Mouse (Mus musculus) neural tube, embryonic 12.5 days (tissue): ENCODE results near the gene Il20ra. TPM values are rescaled to one million over a fixed set of nuclear protein-coding genes. Genes with fewer than 3 reads are reported as not detected.
"Not testable (repeated sequence)": the region's sequence is repeated elsewhere in the genome, so short reads cannot be mapped to it uniquely, and the experiment has no call there.

Source experiments
- ATAC-seq: fragments of 200-750 bp; cut with Nextera tagmentation; 2 replicates; pipeline ENCODE4 v1.8.0; 2017; ENCODE audit warnings: low read depth, mild to moderate bottlenecking, moderate TSS enrichment, moderate library complexity; ENCODE audit not compliant: low FRiP score
- H3K27ac ChIP-seq: fragments of 300-500 bp; sonication (generic); 2 replicates; pipeline ENCODE4 v1.5.1; 2016
- H3K27me3 ChIP-seq: fragments of 300-500 bp; sonication (generic); replicated peaks from 2 replicates; pipeline ENCODE4 v1.6.1; 2016; ENCODE audit warnings: mild to moderate bottlenecking
- H3K36me3 ChIP-seq: fragments of 300-500 bp; sonication (generic); 2 replicates; pipeline ENCODE4 v1.6.1; 2016; ENCODE audit warnings: mild to moderate bottlenecking
- H3K4me1 ChIP-seq: fragments of 300-500 bp; sonication (generic); 2 replicates; pipeline ENCODE4 v1.6.1; 2016
- H3K4me2 ChIP-seq: fragments of 300-500 bp; sonication (generic); replicated peaks from 2 replicates; pipeline ENCODE4 v1.6.1; 2016; ENCODE audit warnings: mild to moderate bottlenecking
- H3K4me3 ChIP-seq: fragments of 300-500 bp; sonication (generic); 2 replicates; pipeline ENCODE4 v1.5.1; 2016
- H3K9ac ChIP-seq: fragments of 300-500 bp; sonication (generic); 2 replicates; pipeline ENCODE4 v1.6.1; 2016; ENCODE audit warnings: mild to moderate bottlenecking
- H3K9me3 ChIP-seq: fragments of 300-500 bp; sonication (generic); 2 replicates; pipeline ENCODE4 v1.6.1; 2016; ENCODE audit warnings: mild to moderate bottlenecking
- WGBS: fragments of 180-500 bp; shearing (Covaris S2); methylation state at CpG from one replicate; pipeline ENCODE4 v1.1.7; 2016; 5-methylcytosine and 5-hydroxymethylcytosine counted together
- polyA plus RNA-seq: library from polyadenylated mRNA; unstranded; fragments of >200 nt; fragmentation: Nextera tagmentation; extraction: Ambion mirVana; gene quantifications from 2 replicates; pipeline ENCODE4 v1.2.1, GENCODE M21; 2016

Gene Il20ra
- polyA plus RNA-seq, 1 experiment from 2014 or later = not detected

DNA sequence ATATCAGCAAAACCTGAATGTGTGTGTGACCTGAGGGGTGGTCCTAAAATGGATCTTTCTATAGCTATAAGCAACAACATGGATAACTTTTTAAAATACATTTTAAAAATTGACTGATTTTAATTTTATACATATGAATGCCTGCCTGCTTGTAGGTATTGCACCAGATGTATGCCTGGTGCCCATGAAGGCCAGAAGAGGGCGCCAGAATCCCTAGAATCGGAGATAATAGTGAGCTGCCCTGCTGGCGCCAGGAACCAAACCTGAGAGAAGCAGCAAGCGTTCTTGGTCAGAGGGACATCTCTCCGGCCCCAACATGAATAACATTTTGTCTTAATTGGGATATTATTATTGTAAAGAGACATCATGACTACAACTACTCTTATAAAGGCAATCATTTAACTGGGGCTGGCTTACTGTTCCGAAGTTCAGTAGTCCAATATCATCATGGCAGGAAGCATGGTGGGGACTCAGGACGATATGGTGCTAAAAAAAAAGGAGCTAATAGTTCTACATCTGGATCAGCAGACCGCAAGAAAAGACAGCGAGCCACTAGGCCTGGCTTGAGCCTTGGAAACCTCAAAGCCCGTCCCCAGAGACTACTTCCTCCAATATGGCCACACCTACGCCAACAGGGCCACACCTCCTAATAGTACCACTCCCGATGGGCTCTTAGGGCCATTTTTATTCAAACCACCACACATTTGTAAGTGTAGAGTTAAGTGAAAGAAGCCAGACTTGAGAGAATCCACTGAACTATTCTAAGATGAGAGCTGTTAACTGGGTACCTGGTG is 3.9 kb upstream of the Il20ra start:
- Histone ChIP-seq H3K4me1 (peaks cover 6% of the 10 kb centered on the region; the same call in 1 of the 2 replicates), H3K36me3 (no peaks in the 10 kb centered on the region), H3K4me3 (no peak overlapping the region), H3K9me3 (no peaks in the 10 kb centered on the region), H3K9ac (no peak overlapping the region), H3K4me2 (no peak overlapping the region), H3K27me3 (0 out of 2 replicates have a peak, but pooled peaks cover 8% of the 10 kb centered on the region), H3K27ac (no peak overlapping the region)
- no peak for ATAC-seq
- 60% methylated on average over 12 of the region's 12 CpGs for WGBS

DNA sequence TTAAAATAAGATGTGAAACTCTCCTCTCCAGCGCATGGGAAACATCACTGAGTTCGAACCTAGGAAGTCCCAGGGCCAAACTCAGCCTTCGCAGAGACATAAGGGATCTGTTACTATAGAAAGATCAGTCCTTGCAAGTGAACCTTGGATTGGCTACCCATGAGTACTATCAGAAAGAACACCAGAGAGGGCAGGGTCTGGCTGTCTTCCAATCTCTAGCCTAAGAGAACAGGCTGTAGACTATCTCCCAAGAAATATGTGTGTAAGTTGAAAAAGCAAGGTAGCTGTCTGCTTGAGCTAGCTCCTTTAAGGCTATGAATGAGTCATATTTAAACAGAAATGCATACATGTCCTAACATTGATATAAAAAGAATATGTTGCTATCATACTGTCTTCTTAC is 1.4 kb upstream of the Il20ra start:
- H3K9me3 ChIP-seq = no peaks in the 10 kb centered on the region
- no peak for ATAC-seq
- no peak overlapping the region for H3K9ac ChIP-seq
- peaks cover 6% of the 10 kb centered on the region; the same call in 1 of the 2 replicates for H3K4me1 ChIP-seq
- 91% methylated on average over 3 of the region's 3 CpGs for WGBS
- no peak overlapping the region for H3K4me2 ChIP-seq
- H3K27me3 ChIP-seq = 0 out of 2 replicates have a peak, but pooled peaks cover 11% of the 10 kb centered on the region
- no peak overlapping the region for H3K4me3 ChIP-seq
- no peak overlapping the region for H3K27ac ChIP-seq
- H3K36me3 ChIP-seq = no peaks in the 10 kb centered on the region

DNA sequence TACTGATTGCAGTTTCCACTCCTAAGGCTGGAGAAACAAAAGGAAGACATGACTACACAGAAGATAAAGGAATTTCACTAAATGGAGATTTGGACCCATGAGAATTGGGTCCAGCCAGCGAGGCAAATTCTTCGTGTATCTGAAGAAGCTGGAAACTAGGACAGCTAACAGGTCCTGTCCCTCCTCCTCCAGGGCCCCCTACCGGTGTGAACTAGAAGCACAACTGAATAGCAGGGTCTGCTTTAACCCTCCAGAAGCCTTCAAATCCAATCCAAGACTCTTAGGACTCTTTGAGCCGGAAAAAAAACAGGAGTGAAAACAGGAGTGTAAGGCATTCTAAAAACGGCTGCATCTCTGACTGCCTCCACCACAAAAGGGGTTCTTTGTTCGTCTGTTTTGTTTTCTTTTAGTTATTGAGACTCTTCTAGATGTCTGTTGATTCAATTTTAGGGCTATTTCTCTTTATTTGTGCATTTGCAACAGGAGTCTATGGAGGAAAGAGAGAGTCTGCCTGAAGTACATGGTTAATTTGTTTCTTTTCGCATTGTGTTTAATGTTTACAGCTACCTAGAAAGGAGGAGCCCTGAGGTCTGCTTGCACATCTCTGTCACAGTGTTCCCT is 709 bp upstream of the Il20ra start:
- Histone ChIP-seq H3K4me1 (peaks cover 6% of the 10 kb centered on the region; the same call in 1 of the 2 replicates), H3K9me3 (no peaks in the 10 kb centered on the region), H3K27me3 (0 out of 2 replicates have a peak, but pooled peaks cover 11% of the 10 kb centered on the region), H3K27ac (no peak overlapping the region), H3K4me2 (no peak overlapping the region), H3K4me3 (no peak overlapping the region), H3K36me3 (no peaks in the 10 kb centered on the region), H3K9ac (no peak overlapping the region)
- ATAC-seq = no peak
- 47% methylated on average over 7 of the region's 7 CpGs for WGBS

DNA sequence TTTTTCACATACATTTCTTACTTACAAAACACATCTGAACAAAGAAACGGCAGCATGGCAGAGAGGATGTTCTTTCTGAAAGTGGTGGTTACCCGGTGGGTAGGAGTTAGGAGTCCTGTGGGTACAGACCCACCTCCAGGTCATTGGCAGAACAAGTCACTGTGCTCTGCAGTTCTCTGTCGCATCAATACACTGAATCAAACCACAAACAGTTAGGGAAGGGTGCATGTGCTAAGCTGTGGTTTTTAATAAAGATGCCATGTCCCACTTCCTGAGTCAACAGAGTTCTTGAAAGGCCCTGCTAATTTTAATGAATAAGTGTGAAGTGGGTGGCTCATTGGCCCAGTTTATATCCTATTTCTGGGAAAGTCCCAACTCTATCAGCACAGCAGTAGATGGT is 6.3 kb downstream of the Il20ra start:
- WGBS = 88% methylated on average over 3 of the region's 3 CpGs
- no peak overlapping the region for H3K4me2 ChIP-seq
- no peaks in the 10 kb centered on the region for H3K9me3 ChIP-seq
- H3K27ac ChIP-seq = no peak overlapping the region
- no peak overlapping the region for H3K4me3 ChIP-seq
- no peaks in the 10 kb centered on the region for H3K36me3 ChIP-seq
- H3K9ac ChIP-seq = no peak overlapping the region
- H3K4me1 ChIP-seq = no peaks in the 10 kb centered on the region
- 0 out of 2 replicates have a peak, but pooled peaks cover 2% of the 10 kb centered on the region for H3K27me3 ChIP-seq
- ATAC-seq = no peak

DNA sequence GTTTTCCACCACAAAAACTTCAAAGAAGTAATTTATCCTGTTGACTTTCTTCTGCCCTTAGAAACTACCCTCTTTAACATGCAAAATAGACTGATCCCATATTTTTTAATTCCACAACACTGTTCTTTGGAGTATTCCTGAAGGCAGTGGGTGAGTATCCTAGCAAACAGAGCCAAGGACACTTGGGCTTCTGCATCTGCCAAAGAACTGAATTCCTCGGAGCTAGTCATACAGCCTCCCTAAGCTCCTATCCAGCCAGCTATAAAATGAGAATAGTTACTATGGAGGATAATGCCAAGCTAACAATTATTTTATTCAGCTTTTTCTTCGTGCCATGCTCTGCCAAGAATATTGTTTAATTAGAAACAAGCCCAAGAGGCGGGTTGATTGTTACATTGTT is 9.9 kb downstream of the Il20ra start:
- no peaks in the 10 kb centered on the region for H3K36me3 ChIP-seq
- WGBS = 82% methylated on average over 3 of the region's 3 CpGs
- H3K4me2 ChIP-seq = no peak overlapping the region
- H3K27ac ChIP-seq = no peak overlapping the region
- H3K4me1 ChIP-seq = no peaks in the 10 kb centered on the region
- no peak overlapping the region for H3K9ac ChIP-seq
- no peak overlapping the region for H3K4me3 ChIP-seq
- H3K27me3 ChIP-seq = no peaks in the 10 kb centered on the region
- no peak for ATAC-seq
- H3K9me3 ChIP-seq = no peaks in the 10 kb centered on the region

DNA sequence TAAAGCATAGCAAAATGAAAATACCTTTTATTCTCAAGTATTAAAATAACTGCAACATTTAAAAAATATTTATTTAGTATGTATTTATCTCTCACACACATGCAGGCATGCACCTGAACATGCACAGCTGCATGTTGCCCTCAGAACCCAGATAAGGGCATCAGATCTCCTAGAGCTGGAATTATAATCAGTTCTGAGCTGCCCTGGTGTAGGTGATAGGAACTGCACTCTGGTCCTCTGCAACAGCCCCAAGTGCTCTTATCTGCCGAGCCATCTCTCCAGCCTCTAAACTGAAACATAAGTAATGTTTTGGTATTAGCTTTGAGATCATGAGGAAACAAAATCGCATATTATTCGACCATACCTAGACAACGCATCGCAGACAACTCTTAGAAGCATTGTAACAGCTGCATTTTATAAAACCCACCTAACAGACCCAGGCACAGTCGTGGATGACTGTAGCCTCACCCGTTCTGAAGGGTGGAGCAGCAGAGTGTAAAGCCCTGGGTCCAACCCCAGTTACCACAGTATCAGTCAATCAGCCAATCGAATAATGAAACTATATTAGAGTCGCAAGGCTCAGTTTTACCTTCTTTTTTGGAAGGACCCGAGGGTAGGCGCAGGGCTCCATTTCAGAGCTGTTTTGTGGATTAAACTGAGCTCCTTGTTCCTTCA is 11.9 kb downstream of the Il20ra start:
- Histone ChIP-seq H3K27me3 (no peaks in the 10 kb centered on the region), H3K9me3 (no peaks in the 10 kb centered on the region), H3K4me1 (no peaks in the 10 kb centered on the region), H3K4me2 (no peak overlapping the region), H3K9ac (no peak overlapping the region), H3K4me3 (no peak overlapping the region), H3K27ac (no peak overlapping the region), H3K36me3 (no peaks in the 10 kb centered on the region)
- 91% methylated on average over 11 of the region's 11 CpGs for WGBS
- ATAC-seq = no peak

DNA sequence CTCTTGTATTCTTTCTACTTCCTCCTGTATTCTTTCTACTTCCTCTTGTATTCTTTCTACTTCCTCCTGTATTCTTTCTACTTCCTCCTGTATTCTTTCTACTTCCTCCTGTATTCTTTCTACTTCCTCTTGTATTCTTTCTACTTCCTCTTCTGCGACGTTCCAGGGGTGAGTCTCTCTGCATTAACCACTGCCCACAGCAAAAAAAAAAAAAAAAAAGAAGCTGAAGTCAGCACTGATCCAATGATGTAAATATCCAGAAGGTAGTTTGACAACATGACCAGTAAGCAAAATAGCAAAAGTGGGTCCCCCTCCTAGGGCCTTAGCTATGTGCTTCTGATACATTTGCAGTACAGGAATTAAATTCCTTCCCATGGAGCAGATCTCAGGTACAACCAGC is 26.1 kb downstream of the Il20ra start:
- H3K4me2 ChIP-seq, ATAC-seq, H3K9ac ChIP-seq, H3K9me3 ChIP-seq, H3K27ac ChIP-seq, H3K4me3 ChIP-seq, H3K27me3 ChIP-seq, H3K36me3 ChIP-seq, H3K4me1 ChIP-seq: not testable (repeated sequence)
- 91% methylated on average over 2 of the region's 2 CpGs for WGBS

DNA sequence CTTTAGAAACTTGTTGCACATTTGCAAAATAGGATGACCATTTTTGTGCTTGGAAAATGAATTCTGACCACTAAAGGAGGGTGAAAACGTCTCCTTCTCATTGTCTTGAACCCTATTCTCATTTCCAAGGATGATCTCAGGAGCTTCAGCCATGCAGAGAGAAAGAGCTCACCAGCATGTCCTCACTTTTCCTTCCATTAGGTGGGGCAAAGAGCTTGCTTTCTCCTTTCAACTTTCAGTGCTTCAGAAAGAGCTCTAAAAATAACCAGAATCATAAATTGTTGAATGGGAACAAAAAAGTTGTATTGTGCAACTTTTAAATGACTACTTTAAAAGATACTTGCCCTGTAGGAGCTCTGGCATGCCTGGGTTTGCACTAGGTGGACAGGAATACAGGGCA is 33.3 kb downstream of the Il20ra start:
- H3K27me3 ChIP-seq = no peaks in the 10 kb centered on the region
- 45% methylated on average over 1 of the region's 1 CpGs for WGBS
- no peak overlapping the region for H3K4me3 ChIP-seq
- no peaks in the 10 kb centered on the region for H3K9me3 ChIP-seq
- no peak for ATAC-seq
- H3K4me2 ChIP-seq = no peak overlapping the region
- no peak overlapping the region for H3K9ac ChIP-seq
- no peaks in the 10 kb centered on the region for H3K4me1 ChIP-seq
- no peak overlapping the region for H3K27ac ChIP-seq
- no peaks in the 10 kb centered on the region for H3K36me3 ChIP-seq

DNA sequence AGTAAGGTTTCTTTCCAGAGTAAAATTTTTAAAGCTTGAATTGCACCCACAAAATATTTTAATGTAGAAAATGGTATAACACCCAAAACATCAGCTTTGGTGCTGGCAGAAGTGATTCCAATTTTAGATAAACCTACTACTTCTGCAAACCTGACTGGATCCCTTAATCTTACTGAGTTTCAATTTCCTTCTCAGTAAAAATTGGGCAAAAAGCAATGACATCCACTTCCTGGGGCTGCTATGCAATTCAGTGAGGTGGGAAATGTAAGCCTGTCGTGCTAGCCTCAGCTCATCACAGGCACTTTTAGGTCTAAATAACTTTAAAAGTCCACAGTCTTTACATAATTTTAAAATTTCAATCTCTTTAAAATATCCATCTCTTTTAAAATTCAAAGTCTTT is 33.8 kb downstream of the Il20ra start:
- Histone ChIP-seq H3K9ac (no peak overlapping the region), H3K27me3 (no peaks in the 10 kb centered on the region), H3K27ac (no peak overlapping the region), H3K36me3 (no peaks in the 10 kb centered on the region), H3K9me3 (no peaks in the 10 kb centered on the region), H3K4me3 (no peak overlapping the region), H3K4me1 (no peaks in the 10 kb centered on the region), H3K4me2 (no peak overlapping the region)
- ATAC-seq = no peak
- 88% methylated on average over 1 of the region's 1 CpGs for WGBS

DNA sequence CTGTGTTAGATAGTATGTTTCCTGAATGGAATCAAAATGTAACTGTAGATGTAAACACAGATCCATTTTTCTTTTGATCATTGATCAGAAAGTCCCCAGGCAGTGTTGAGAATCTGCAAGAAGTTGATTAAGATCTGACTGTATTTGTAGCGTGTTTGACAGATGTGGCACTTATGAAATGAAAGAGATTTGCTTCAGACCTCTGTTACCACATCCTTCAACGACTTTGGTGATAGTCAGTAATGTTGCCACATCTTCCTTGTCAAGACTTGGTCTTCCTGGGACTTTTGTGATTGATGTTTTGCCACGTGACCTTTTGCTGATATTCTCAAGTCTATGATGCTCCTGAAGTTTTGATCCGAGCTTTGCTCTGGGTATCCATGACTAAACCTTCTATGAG is 35.3 kb downstream of the Il20ra start:
- WGBS = 86% methylated on average over 4 of the region's 4 CpGs
- Histone ChIP-seq H3K36me3 (no peaks in the 10 kb centered on the region), H3K27me3 (no peaks in the 10 kb centered on the region), H3K4me1 (no peaks in the 10 kb centered on the region), H3K27ac (no peak overlapping the region), H3K4me3 (no peak overlapping the region), H3K4me2 (no peak overlapping the region), H3K9me3 (no peaks in the 10 kb centered on the region), H3K9ac (no peak overlapping the region)
- ATAC-seq = no peak

DNA sequence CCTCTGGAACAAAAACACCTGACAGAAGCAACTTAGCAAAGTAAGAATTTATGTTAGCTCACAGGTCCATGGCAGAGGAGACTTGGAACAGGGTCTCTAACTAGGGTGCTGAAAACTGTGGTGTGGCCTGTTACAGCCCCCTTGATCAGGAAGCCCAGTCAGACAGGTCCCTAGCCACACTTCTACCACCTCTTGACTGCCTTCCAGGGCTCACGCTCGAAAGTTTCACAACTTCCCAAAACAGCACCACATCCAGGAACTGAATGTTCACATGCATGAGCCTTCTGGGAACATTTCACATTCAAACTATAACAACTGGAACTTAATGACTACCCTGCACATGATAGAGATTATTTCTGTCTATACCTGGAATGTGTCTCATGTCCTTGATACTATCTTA is 53.1 kb downstream of the Il20ra start:
- no peaks in the 10 kb centered on the region for H3K36me3 ChIP-seq
- no peaks in the 10 kb centered on the region for H3K27me3 ChIP-seq
- WGBS = 87% methylated on average over 2 of the region's 2 CpGs
- no peak overlapping the region for H3K4me2 ChIP-seq
- no peaks in the 10 kb centered on the region for H3K9me3 ChIP-seq
- H3K9ac ChIP-seq = no peak overlapping the region
- no peaks in the 10 kb centered on the region for H3K4me1 ChIP-seq
- H3K27ac ChIP-seq = no peak overlapping the region
- ATAC-seq = no peak
- no peak overlapping the region for H3K4me3 ChIP-seq

DNA sequence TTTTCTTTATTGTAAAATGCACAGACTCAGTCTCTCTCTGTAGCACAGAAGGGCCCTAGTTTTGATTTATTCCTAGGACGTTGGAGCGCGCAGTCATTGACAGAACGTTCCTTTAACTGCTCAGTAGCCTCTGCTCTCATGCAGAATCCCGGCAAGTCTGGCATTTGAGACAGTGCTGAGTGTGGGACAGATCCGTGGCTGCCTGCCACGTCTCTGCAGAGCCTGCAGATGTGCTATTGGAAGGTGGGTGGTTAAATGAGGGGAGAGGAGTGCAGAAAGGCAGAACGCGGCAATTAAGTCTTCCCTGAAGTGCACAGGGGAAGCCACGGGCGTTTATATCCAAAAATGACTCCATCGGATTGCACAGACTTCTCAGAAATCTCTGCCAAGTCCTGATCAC is 66.7 kb downstream of the Il20ra start:
- H3K27ac ChIP-seq = no peak overlapping the region
- H3K4me1 ChIP-seq = no peaks in the 10 kb centered on the region
- WGBS = 81% methylated on average over 12 of the region's 12 CpGs
- no peak overlapping the region for H3K4me2 ChIP-seq
- no peaks in the 10 kb centered on the region for H3K27me3 ChIP-seq
- H3K9ac ChIP-seq = no peak overlapping the region
- no peak overlapping the region for H3K4me3 ChIP-seq
- H3K9me3 ChIP-seq = no peaks in the 10 kb centered on the region
- no peaks in the 10 kb centered on the region for H3K36me3 ChIP-seq
- no peak for ATAC-seq
